Mouse (Mus musculus): ENCODE measurements around the gene Pitpnc1.

The Pitpnc1 gene

GRCm38 (mm10) chr11:107468252-107469030, 2.1 kb downstream of the Pitpnc1 start:
- no peak for DNase-seq (ENCODE audit: low spot score)

GRCm38 (mm10) chr11:107466611-107467391, 3.7 kb downstream of the Pitpnc1 start:
- no peak for DNase-seq (ENCODE audit: low spot score)

- DNase-seq (ENCODE audit: low spot score), result no peak
Measured at GRCm38 (mm10) chr11:107465969-107466368, 4.5 kb downstream of the Pitpnc1 start.

- DNase-seq (ENCODE audit: low spot score), result no peak
Measured at GRCm38 (mm10) chr11:107465041-107465440, 5.5 kb downstream of the Pitpnc1 start.

DNA sequence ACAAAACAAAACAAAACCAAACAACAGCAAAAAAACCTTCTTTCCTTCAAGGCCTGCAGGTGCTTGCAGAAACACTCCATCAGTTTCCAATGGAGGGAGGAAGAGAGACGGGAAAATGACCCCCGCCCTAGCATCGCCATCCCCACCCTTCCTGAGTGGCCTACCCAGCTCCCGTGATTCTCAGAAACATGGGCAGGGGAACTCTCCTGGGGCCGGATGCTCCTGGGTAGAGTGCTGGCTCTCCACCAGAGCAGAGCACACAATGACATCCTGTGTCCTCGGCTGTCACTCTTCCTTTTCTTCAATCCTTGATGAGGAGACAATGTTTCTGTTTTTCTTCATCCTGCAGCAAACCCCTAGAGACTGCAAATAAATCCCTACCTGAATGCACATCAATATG, 6.4 kb downstream of the Pitpnc1 start:
- DNase-seq (ENCODE audit: low spot score), result no peak

DNA sequence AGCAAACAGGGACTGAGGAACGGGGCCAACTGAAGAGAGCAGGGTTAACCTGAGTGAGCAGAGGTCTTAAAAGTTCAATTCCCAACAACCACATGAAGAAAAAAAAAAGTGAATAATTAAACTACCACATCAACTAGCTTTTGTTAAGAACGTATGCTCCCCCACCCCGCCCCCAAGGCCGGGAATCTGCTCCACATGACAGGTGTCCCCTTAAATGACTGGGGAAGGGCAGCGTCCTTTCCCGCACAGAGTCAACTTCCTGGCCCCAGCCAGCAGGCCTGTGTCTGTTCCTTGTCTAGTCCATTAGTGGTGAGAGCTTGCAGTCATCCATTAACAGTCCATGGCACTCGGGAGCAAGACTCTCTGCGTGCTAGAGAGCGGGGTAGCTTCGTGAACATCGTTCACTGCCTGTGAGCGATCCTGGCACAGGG, 7.2 kb downstream of the Pitpnc1 start:
- no peak for DNase-seq (ENCODE audit: low spot score)

GRCm38 (mm10) chr11:107462478-107462877, 8.0 kb downstream of the Pitpnc1 start:
- DNase-seq (ENCODE audit: low spot score), result no peak

DNA sequence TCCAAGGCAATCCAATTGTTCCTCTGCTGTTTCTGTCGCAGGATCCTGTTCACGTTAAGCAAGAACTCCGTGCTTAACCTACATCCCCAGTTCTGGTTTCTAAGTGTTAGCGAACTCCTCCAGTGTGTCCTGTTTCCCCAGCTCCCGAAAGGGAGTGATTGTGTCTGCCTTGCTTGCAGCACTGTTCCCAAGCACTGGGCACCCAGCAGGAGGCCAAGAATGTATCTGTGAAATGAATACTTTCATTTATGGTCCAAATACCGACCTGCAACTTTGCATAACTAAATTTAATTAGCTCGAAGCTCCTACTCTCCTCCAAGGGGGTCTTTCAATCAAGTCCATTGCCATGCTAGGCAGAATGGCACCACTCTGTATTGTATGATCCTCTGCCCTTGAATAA, 10.7 kb downstream of the Pitpnc1 start:
- DNase-seq (ENCODE audit: low spot score), result no peak

- DNase-seq (ENCODE audit: low spot score), result no peak
Measured at GRCm38 (mm10) chr11:107458986-107459385, 11.5 kb downstream of the Pitpnc1 start.

DNA sequence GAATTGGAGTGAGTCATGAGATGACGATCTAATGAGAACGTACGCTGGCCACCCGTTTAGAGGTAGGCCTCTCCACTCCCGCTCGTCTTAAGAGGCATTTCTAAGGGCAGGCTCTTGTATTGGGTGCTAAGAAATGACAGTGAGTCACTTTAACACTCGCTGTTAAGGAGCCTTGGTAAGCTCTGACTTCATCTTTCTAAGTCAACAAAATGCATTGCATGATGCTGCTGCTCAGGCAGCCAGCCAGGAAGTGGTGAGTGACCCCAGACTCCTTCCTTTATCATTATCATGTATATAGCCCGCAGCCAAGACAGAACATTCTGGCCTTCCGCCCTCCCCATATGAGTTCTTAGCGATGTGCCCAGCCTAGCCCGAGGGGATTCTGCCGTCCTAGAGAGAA, 12.2 kb downstream of the Pitpnc1 start:
- no peak for DNase-seq (ENCODE audit: low spot score)

GRCm38 (mm10) chr11:107457282-107457681, 13.2 kb downstream of the Pitpnc1 start:
- no peak for DNase-seq (ENCODE audit: low spot score)

DNA sequence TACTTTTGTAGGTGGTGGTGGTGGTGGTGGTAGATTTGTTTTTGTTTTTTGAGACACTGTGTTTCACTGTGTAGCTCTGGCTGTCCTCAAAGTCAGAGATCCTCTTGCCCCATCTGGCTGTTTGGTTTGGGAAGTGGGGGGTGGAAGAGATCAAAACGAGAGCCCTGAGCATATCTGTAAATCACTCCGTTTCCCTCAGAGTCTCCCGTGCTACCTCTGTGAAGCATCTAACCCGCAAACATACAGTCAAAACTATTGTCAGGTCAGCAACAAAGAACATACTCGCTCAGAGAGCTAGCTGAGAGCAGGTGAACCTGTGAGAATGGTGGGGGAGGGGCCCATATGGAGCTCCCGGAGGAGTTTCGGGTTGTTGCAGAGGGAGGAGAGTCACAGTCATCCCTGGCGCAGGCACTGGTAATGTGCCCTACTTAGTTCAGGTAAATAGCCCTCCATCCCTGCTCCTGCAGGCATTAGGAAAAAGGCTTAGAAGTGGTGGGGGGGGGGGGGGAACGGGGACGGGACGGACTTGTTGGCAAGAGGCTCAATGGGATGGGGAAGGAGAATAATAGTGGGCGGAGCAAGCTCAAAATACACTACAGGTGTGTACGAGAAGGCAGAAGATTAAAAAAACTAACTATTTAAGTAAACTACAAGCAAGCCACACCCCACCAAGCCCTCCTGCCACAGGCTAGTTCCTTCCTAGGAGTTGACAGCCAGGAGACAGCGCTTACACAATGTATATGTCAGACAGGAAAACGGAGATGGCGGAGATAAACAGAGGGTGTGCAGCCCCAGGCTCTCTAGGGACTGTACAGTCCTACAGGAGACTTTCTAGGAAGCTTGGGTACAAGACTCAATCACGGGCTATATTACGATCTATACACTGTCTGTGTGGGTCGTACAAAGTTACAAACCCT, 15.7 kb downstream of the Pitpnc1 start:
- no peak for DNase-seq (ENCODE audit: low spot score)

DNA sequence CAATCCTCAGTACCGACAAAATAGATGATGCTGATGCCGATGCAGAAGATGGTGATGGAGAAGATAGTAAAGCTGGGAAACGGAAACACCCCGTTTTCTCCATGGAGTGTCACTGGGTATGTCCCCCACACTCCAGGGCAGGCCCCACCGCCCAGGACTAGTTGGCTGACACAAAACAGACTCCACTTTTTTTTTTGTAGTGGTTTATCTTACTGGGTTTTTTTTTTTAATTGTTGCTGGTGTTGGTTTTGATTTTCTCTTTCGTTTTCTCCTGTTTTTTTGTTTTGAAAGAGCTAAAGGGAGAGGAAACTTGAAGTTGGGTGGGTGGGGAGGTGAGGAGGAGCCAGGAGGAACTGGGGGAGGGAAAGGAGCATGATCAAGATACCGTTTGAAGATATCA, 18.4 kb downstream of the Pitpnc1 start:
- DNase-seq (ENCODE audit: low spot score), result no peak

GRCm38 (mm10) chr11:107451106-107451505, 19.4 kb downstream of the Pitpnc1 start:
- DNase-seq (ENCODE audit: low spot score), result no peak

- no peak for DNase-seq (ENCODE audit: low spot score)
Measured at GRCm38 (mm10) chr11:107450097-107450496, 20.4 kb downstream of the Pitpnc1 start.

- peak; percentile 45 for DNase-seq (ENCODE audit: low spot score)
Measured at GRCm38 (mm10) chr11:107449169-107449910, 21.2 kb downstream of the Pitpnc1 start.

DNA sequence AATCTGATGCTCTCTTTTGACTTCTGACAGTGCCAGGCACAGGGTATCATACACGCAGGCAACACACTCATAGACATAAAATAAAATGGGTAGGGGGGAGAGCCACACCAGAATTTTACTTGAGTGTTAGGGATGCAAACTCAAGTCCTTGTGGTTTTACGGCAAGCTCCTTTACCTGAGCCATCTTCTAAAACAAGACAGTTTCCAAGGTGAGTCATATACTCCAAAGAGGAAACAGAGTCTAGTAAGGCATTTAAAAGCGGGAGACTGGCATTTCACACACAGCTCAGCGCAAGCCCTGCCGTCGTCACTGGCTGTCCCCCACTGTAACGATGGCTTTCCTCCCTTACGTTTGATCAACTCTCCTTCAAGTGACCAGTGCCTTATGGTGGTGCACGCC, 22.6 kb downstream of the Pitpnc1 start:
- DNase-seq (ENCODE audit: low spot score), result no peak

GRCm38 (mm10) chr11:107447349-107447748, 23.1 kb downstream of the Pitpnc1 start:
- DNase-seq (ENCODE audit: low spot score), result no peak

- no peak for DNase-seq (ENCODE audit: low spot score)
Measured at GRCm38 (mm10) chr11:107446650-107447049, 23.8 kb downstream of the Pitpnc1 start.

DNA sequence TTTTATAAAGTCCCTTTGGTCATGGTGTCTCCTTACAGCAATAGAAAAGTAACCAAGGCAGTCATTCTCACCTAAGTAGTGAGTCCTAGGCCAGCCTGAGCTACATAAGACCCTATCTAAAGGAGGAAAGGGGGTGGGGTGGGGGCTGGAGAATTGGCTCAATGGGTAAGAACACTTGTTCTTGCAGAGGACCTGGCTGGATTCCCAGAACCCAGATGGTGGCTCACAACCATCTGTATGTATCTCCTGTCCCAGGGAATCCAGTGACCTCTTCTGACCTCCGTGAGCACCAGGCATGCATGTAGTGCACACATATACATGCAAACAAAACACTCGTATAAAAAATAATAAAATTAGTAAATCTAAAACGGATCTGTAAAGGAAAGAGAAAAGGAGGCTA, 24.8 kb downstream of the Pitpnc1 start:
- DNase-seq (ENCODE audit: low spot score), result no peak

All from urinary bladder, postnatal 14 days (tissue).